10 mouse cellular contexts compared by ENCODE assay signal in genomic region chr11:59094213-59094612, GRCm38 (mm10). TPM values are rescaled to one million over a fixed set of nuclear protein-coding genes. Genes with fewer than 3 reads are reported as not detected.
A peak's percentile ranks its signal among the peaks of the same experiment; 100 is the strongest.
DNase-seq lines count a peak whose midpoint lies in the region; ATAC-seq and TF ChIP-seq lines count a peak whose summit lies in the region.
"Had no signal": no experiment of that assay in that cellular context is flagged by ENCODE, and none has a peak within 500 bp of the region (broad histone marks: within the 10 kb centered on the region; RNA-seq: fewer than 3 reads in every experiment).

No protein-coding gene starts in this region.

- peak; percentile 60 for TF ChIP-seq CTCF in layer of hippocampus, adult 2 months (conservative IDR thresholded peaks at IDR 0.05)
- peak; percentile 42; the same call in 1 of the 2 replicates for TF ChIP-seq CTCF in brain, embryonic 14.5 days (IDR thresholded peaks at IDR 0.05; ENCODE audit: borderline replicate concordance, extremely low read depth, insufficient read depth, insufficient read length)

- H3K27ac ChIP-seq in layer of hippocampus, adult 2 months = no peak overlapping the region
- no peak overlapping the region for H3K27ac ChIP-seq in ES-E14 (ENCODE audit: insufficient read depth, low read depth, low read length, poor library complexity, severe bottlenecking)
- H3K27ac ChIP-seq in forebrain, embryonic 16.5 days (ENCODE audit: low read length) = no peak overlapping the region
- H3K27ac ChIP-seq: kidney, embryonic 15.5 days; lung, embryonic 15.5 days had no signal

- H3K4me1 ChIP-seq in ES-E14 (ENCODE audit: control insufficient read depth in 2 of 2, insufficient read depth in 2 of 2, low read length in 2 of 2, poor library complexity in 1 of 2) = no peaks in the 10 kb centered on the region
- H3K4me1 ChIP-seq in forebrain, embryonic 16.5 days (replicated peaks; ENCODE audit: control insufficient read depth, insufficient read depth, low read length) = no peaks in the 10 kb centered on the region
- H3K4me1 ChIP-seq: kidney, embryonic 15.5 days; lung, embryonic 15.5 days had no signal

- no peaks in the 10 kb centered on the region for H3K36me3 ChIP-seq in ES-E14 (ENCODE audit: control insufficient read depth, insufficient read depth, low read length, poor library complexity, severe bottlenecking)
- H3K36me3 ChIP-seq in forebrain, embryonic 16.5 days (ENCODE audit: control insufficient read depth, insufficient read depth) = no peaks in the 10 kb centered on the region
- H3K36me3 ChIP-seq: kidney, embryonic 15.5 days; lung, embryonic 15.5 days had no signal

- no peak for DNase-seq in layer of hippocampus, adult 2 months (ENCODE audit: low spot score in 2 of 2)
- DNase-seq in layer of hippocampus, postnatal 36 days = no peak
- peak; percentile 48 for DNase-seq in ES-E14 (ENCODE audit: low read depth, low spot score)
- no peak for DNase-seq in brain, embryonic 14.5 days (ENCODE audit: low read depth)
- peak; percentile 17 for DNase-seq in retina, embryonic 14.5 days (ENCODE audit: low spot score)
- DNase-seq in cerebellum, adult 9-11 months = no peak
- DNase-seq in frontal cortex, postnatal 25 days (ENCODE audit: low spot score in 2 of 2) = no peak

- no peaks in the 10 kb centered on the region for H3K9me3 ChIP-seq in ES-E14 (ENCODE audit: control insufficient read depth, insufficient read depth, low read depth, low read length)
- no peaks in the 10 kb centered on the region for H3K9me3 ChIP-seq in forebrain, embryonic 16.5 days (ENCODE audit: control insufficient read depth, low read length)
- H3K9me3 ChIP-seq: kidney, embryonic 15.5 days; lung, embryonic 15.5 days had no signal

- H3K4me2 ChIP-seq in forebrain, embryonic 16.5 days (ENCODE audit: low read length) = no peak overlapping the region
- H3K4me2 ChIP-seq: kidney, embryonic 15.5 days; lung, embryonic 15.5 days had no signal

- no peak for ATAC-seq in forebrain, embryonic 16.5 days

- TF ChIP-seq POLR2A in brain, embryonic 14.5 days (IDR thresholded peaks at IDR 0.05; ENCODE audit: borderline replicate concordance, extremely low read depth, insufficient read depth, insufficient read length, poor library complexity, severe bottlenecking) = no peak

- no peaks in the 10 kb centered on the region for H3K27me3 ChIP-seq in forebrain, embryonic 16.5 days (replicated peaks; ENCODE audit: control insufficient read depth, insufficient read depth, low read length)
- H3K27me3 ChIP-seq: kidney, embryonic 15.5 days; lung, embryonic 15.5 days had no signal

- H3K9ac ChIP-seq in ES-E14 (ENCODE audit: insufficient read depth, low read depth, low read length, poor library complexity, severe bottlenecking) = no peak overlapping the region
- no peak overlapping the region for H3K9ac ChIP-seq in forebrain, embryonic 16.5 days (replicated peaks; ENCODE audit: low read depth, low read length)
- H3K9ac ChIP-seq: kidney, embryonic 15.5 days; lung, embryonic 15.5 days had no signal

- in situ Hi-C loops in ES-E14 (cut with MboI; ENCODE audit: low sequenced_read_pairs in 2 of 2, unreplicated experiment in 2 of 2) = loop anchor here in 1 of 2 experiments (10.0 kb wide), 1 partner anchor 201 kb away; the partner anchor contains the start of gene Wnt3a

- no peak overlapping the region for H3K4me3 ChIP-seq in layer of hippocampus, adult 2 months
- H3K4me3 ChIP-seq in ES-E14 (ENCODE audit: insufficient read depth in 1 of 2, low read depth in 1 of 2, low read length in 2 of 2, poor library complexity in 1 of 2, severe bottlenecking in 1 of 2) = no peak overlapping the region
- H3K4me3 ChIP-seq in forebrain, embryonic 16.5 days (replicated peaks; ENCODE audit: low read length) = no peak overlapping the region
- H3K4me3 ChIP-seq: kidney, embryonic 15.5 days; lung, embryonic 15.5 days had no signal

- WGBS in forebrain, embryonic 16.5 days = 70% methylated on average over 4 of the region's 4 CpGs

TF ChIP-seq in ES-E14, 5 proteins besides CTCF, POLR2A, EP300 and RAD21:
- TF ChIP-seq ZNF384 (IDR thresholded peaks at IDR 0.05; ENCODE audit: low read depth, low read length) = peak; percentile 96
- TF ChIP-seq ZC3H11A (IDR thresholded peaks at IDR 0.05; ENCODE audit: borderline replicate concordance, low read depth, low read length) = no peak; the same call in 1 of the 2 replicates

RNA-seq across cellular contexts. Expression of gene Obscn, which starts 42.0 kb away (rescaled TPM):
- 1 to 10 TPM; 1.2 to 1.5 TPM for total RNA-seq in layer of hippocampus, adult 2 months (2021)
- 1 to 10 TPM; 1.2 to 1.7 TPM for total RNA-seq in layer of hippocampus, postnatal 36 days (2021)
- 0.36 and 0.58 TPM in 2 replicates for total RNA-seq in ES-E14 (2012; rRNA removed)
- polyA plus RNA-seq in brain, embryonic 14.5 days (2012; rRNA removed) = 0.77 and 1.4 TPM in 2 replicates
- polyA plus RNA-seq in forebrain, embryonic 16.5 days (2015; fragmentation: Nextera tagmentation; extraction: Ambion mirVana) = 0.11 and 0.25 TPM in 2 replicates

Comparison
In these comparisons a context has a peak if more than half of its experiments do, and no peak if none do; other contexts are left out.
1. DNase-seq: peak in ES-E14 (single experiment) and retina, embryonic 14.5 days (single experiment); none in layer of hippocampus, adult 2 months (0 of 2), layer of hippocampus, postnatal 36 days (0 of 2), brain, embryonic 14.5 days (single experiment), cerebellum, adult 9-11 months (single experiment) and frontal cortex, postnatal 25 days (0 of 2).